Mouse (Mus musculus): ENCODE data around the gene Cd86. TPM values are rescaled to one million over a fixed set of nuclear protein-coding genes. Genes with fewer than 3 reads are reported as not detected.

Cd86 gene
- polyA plus RNA-seq, 1 experiment = 31.7 TPM

DNA sequence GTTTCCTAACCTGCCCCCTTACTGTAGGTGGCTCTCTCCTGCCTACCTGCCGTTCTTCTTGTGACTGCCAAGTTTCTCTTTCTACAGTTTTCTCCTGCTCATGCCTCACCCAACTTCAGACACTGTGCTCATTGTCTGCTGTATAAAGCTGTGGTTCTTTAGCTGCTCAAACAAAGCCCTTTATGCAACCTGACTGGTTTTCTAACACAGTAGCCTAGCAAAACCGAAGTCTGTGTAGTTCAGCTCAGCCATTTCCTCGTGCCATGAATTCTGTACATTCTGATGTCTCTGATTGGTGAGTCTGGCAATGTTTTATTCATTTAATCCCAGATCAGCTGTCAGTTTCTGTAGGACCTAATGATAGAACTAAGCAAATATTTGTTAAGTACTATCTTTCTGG, 25.6 kb upstream of the Cd86 start:
- Histone ChIP-seq H3K4me1 (ENCODE audit: control insufficient read depth, insufficient read depth, low read length) (peaks cover 10% of the 10 kb centered on the region), H3K4me3 (ENCODE audit: insufficient read depth, low read length) (no peak overlapping the region), H3K27ac (ENCODE audit: insufficient read depth, low read depth, low read length) (no peak overlapping the region)
- TF ChIP-seq POLR2A (IDR thresholded peaks at IDR 0.05; ENCODE audit: borderline replicate concordance, low read depth, low read length) (no peak), CTCF (IDR thresholded peaks at IDR 0.05; ENCODE audit: low read depth, low read length) (no peak)

DNA sequence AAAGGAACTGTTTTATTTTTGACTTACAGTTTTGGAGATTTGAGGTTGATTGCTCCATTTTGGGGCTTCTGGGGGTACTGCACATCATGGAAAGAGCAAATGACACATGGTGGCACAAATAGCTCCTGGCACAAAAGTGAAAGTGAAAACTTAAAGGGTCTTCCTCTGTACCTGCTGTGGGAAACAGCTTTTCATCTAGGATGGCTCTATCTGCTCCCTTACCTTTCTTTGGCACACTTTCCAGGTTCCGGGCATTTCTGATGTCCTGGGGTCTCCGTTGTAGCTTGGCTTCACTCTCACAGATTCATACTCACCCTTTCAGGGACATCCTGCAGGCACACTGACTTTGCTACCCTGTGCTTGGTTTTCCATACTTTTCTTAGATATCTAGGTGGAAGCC, 22.2 kb upstream of the Cd86 start:
- H3K27ac ChIP-seq (ENCODE audit: insufficient read depth, low read depth, low read length) = no peak overlapping the region
- H3K4me3 ChIP-seq (ENCODE audit: insufficient read depth, low read length) = no peak overlapping the region
- TF ChIP-seq CTCF (IDR thresholded peaks at IDR 0.05; ENCODE audit: low read depth, low read length) (no peak), POLR2A (IDR thresholded peaks at IDR 0.05; ENCODE audit: borderline replicate concordance, low read depth, low read length) (no peak)
- H3K4me1 ChIP-seq (ENCODE audit: control insufficient read depth, insufficient read depth, low read length) = peaks cover 10% of the 10 kb centered on the region

DNA sequence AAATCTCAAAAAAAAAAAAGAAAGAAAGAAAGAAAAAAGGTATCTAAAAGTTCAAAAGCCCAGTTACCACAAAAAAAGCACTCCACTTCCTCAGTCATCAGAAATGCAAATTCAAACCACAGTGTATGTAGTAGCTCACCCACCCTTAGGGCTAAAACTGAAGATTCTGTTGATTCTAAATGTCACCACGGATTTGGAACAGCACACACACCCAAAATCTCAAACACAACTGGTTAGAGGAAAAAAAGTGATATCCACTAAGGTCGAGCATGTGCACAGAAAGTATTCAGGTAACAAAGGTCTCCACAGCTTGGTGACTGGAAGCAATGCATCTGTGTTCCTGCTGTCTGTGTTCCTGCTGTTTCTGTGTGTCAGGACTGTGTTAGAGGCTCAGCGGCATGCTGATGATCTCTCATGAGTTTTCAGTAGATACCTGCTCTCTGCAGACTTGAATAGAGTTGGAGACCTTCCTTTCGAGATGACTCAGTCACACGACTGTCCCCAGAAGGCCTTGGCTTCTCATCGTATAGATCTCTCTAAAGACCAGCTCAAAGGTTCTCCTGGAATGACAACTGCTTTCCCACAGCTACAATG, 18.5 kb upstream of the Cd86 start:
- TF ChIP-seq POLR2A (IDR thresholded peaks at IDR 0.05; ENCODE audit: borderline replicate concordance, low read depth, low read length) (no peak), CTCF (IDR thresholded peaks at IDR 0.05; ENCODE audit: low read depth, low read length) (no peak)
- no peak overlapping the region for H3K27ac ChIP-seq (ENCODE audit: insufficient read depth, low read depth, low read length)
- H3K4me1 ChIP-seq (ENCODE audit: control insufficient read depth, insufficient read depth, low read length) = no peaks in the 10 kb centered on the region
- no peak overlapping the region for H3K4me3 ChIP-seq (ENCODE audit: insufficient read depth, low read length)

DNA sequence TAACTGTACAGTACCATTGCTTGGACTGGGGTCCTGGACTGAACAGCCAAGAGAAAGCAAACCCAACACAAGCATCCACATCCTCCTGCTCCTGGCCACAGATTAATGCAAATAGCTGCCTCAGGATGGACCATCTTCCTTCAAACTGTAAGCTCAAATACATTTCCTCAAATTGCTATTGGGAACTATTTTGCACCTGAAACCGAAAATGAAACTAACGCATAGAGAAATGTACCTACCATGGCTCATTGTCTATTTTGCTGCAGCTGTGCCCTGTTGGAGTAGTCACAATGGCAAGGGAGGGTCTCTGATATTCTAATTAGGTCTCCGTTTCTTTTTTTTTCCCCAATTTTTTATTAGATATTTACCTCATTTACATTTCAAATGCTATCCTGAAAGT, 15.9 kb upstream of the Cd86 start:
- H3K4me1 ChIP-seq (ENCODE audit: control insufficient read depth, insufficient read depth, low read length) = no peaks in the 10 kb centered on the region
- TF ChIP-seq CTCF (IDR thresholded peaks at IDR 0.05; ENCODE audit: low read depth, low read length) (no peak), POLR2A (IDR thresholded peaks at IDR 0.05; ENCODE audit: borderline replicate concordance, low read depth, low read length) (no peak)

DNA sequence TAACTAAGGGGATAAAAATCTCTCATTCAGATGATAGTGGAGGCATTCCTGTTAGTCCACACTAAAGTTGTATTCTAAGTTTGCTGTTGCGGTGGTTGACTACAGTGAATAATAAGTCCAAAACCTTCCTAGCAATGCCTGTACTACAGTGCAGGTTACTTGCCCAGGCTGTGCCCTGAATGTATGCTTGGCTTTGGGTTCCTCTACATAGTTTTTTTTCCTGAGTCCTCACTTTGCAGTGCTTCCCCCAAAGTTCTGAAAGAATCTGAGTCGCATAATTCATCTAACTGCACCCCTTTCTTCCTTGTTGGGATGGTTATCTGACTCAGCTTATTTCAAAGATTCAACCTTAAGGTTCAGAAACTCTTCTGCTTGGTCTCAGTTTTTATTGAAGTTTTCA, 10.0 kb upstream of the Cd86 start:
- TF ChIP-seq CTCF (IDR thresholded peaks at IDR 0.05; ENCODE audit: low read depth, low read length) (no peak), POLR2A (IDR thresholded peaks at IDR 0.05; ENCODE audit: borderline replicate concordance, low read depth, low read length) (no peak)
- H3K27ac ChIP-seq (ENCODE audit: insufficient read depth, low read depth, low read length) = no peak overlapping the region
- peaks cover 35% of the 10 kb centered on the region for H3K4me1 ChIP-seq (ENCODE audit: control insufficient read depth, insufficient read depth, low read length)
- H3K4me3 ChIP-seq (ENCODE audit: insufficient read depth, low read length) = no peak overlapping the region

More for the DNA sequence above, 15.9 kb upstream of the Cd86 start:
- H3K4me3 ChIP-seq (ENCODE audit: insufficient read depth, low read length) = no peak overlapping the region
- no peak overlapping the region for H3K27ac ChIP-seq (ENCODE audit: insufficient read depth, low read depth, low read length)

DNA sequence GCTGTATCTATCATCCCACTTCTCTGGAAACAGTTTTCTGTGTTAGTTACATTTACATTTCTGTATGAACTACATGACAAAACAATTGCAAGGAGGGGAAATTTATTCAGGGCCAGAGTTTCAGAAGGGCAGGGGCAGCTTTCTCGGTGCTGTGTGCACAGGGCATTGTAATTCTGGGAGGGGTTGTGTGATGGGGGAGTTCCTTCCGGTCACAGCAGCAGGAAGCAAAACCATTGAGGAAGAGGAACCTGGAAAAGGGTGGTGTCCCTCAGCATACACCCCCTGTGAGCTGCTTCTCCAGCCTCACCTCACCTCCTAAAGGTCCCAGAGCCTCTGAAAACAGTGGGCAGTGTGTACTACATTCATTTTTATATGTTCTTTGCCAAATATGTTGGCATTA, 9.4 kb upstream of the Cd86 start:
- no peak overlapping the region for H3K4me3 ChIP-seq (ENCODE audit: insufficient read depth, low read length)
- no peak for TF ChIP-seq POLR2A (IDR thresholded peaks at IDR 0.05; ENCODE audit: borderline replicate concordance, low read depth, low read length)
- TF ChIP-seq CTCF (IDR thresholded peaks at IDR 0.05; ENCODE audit: low read depth, low read length) = no peak
- peaks cover 38% of the 10 kb centered on the region for H3K4me1 ChIP-seq (ENCODE audit: control insufficient read depth, insufficient read depth, low read length)
- no peak overlapping the region for H3K27ac ChIP-seq (ENCODE audit: insufficient read depth, low read depth, low read length)

DNA sequence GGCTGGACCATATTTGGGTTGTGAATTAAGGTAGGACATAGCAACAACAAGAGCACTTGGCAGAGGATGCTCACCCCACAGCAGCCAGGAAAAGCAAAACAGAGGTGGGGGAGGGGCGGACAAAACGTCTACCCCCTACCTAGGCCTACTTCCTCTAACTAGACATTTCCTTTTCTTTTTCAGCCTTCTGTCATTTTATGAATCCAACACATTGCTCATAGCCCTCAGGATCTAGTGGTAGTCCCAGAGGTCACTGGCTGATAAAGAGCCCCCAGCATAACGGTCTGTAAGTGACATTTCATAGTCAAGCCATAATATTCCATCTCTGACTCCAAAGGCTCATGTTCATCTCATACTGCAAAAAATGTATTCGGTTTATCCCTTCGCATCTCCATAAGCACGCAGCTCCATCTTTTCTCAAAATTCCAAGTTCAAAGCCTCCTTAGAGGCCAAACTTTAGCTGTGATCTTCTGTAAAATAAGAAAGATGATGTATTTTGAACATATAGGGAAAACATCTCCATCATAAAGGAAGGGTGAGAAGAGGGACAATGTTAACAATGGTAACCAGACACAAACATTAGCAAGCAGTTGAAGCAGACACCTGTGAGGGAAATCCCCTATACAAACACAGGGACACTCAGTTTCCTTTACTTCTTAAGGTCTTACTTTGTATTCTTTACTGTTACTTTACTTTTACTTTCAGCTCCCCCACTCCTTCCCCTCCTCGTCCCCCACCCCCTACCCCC, 8.8 kb upstream of the Cd86 start:
- no peak overlapping the region for H3K4me3 ChIP-seq (ENCODE audit: insufficient read depth, low read length)
- no peak overlapping the region for H3K27ac ChIP-seq (ENCODE audit: insufficient read depth, low read depth, low read length)
- TF ChIP-seq CTCF (IDR thresholded peaks at IDR 0.05; ENCODE audit: low read depth, low read length) (no peak), POLR2A (IDR thresholded peaks at IDR 0.05; ENCODE audit: borderline replicate concordance, low read depth, low read length) (no peak)
- H3K4me1 ChIP-seq (ENCODE audit: control insufficient read depth, insufficient read depth, low read length) = peaks cover 45% of the 10 kb centered on the region

DNA sequence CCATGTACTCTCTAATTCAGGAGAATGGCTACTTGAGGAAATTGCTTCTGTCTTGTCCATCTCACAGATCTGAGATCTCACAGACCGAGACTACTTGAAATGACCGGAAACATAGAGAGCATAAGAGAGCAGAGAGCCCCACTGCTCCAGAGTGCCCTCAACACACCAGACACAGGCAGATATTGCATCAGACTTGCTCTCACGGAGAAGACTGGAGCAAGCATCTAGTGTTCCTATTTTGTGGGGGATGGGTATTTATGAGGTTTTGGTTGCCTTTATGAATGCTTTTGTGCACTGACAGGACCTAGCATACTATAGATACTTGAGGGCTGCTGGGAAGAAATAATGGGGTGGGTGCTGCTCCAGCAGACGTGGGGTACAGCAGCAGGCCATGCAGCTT, 7.3 kb upstream of the Cd86 start:
- H3K4me1 ChIP-seq (ENCODE audit: control insufficient read depth, insufficient read depth, low read length) = peaks cover 48% of the 10 kb centered on the region
- no peak for TF ChIP-seq POLR2A (IDR thresholded peaks at IDR 0.05; ENCODE audit: borderline replicate concordance, low read depth, low read length)
- TF ChIP-seq CTCF (IDR thresholded peaks at IDR 0.05; ENCODE audit: low read depth, low read length) = no peak
- H3K27ac ChIP-seq (ENCODE audit: insufficient read depth, low read depth, low read length) = peak overlapping the region; percentile 31; the same call in 1 of the 2 replicates
- H3K4me3 ChIP-seq (ENCODE audit: insufficient read depth, low read length) = no peak overlapping the region

DNA sequence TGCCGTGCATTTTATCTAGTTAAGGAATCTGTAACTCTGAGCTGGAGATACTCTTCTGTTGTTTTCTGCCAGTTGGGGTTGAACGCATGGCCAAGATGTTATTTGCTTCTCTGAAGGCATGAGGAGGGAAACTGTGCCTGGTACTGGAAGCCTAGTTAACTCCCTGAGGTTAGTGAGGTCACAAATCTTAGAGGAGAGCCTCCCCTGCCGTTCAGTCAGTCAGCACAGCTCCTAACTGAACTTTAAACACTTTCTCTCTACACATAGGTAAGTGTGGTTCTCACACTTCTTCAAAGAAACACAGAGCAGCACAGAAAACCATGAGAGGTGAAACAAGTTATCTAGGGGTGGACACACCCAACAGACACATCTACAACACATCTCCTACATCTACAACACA, 4.7 kb upstream of the Cd86 start:
- TF ChIP-seq POLR2A (IDR thresholded peaks at IDR 0.05; ENCODE audit: borderline replicate concordance, low read depth, low read length) = no peak
- no peak for TF ChIP-seq CTCF (IDR thresholded peaks at IDR 0.05; ENCODE audit: low read depth, low read length)
- H3K27ac ChIP-seq (ENCODE audit: insufficient read depth, low read depth, low read length) = no peak overlapping the region
- H3K4me1 ChIP-seq (ENCODE audit: control insufficient read depth, insufficient read depth, low read length) = peaks cover 49% of the 10 kb centered on the region
- no peak overlapping the region for H3K4me3 ChIP-seq (ENCODE audit: insufficient read depth, low read length)

DNA sequence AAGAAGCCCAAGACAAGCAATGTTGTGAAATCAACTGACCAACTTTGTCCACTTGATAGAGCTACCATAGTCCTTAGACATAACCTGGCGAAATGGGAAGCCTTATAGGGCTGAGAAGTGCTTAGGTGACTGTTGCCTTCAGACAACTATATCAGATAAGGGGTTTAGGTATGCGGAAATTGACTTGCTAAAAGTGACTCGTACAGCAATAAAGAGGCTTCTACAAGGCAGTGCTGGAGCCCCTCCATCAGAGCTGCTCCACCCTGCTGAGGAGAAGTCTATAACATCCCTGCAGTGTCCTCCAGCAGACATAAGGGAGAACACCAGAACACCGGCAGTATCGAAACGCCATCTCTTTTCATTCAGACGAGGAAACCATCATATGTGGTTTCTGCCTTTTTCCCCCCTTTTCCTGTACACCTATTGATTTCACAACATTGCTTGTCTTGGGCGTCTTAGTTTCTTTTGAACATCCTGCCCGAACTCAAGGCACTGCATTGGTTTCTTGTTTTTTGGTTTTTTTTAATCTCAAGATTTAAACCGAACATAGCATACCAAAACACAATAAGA, 652 bp upstream of the Cd86 start:
- no peak overlapping the region for H3K27ac ChIP-seq (ENCODE audit: insufficient read depth, low read depth, low read length)
- no peak for TF ChIP-seq CTCF (IDR thresholded peaks at IDR 0.05; ENCODE audit: low read depth, low read length)
- TF ChIP-seq POLR2A (IDR thresholded peaks at IDR 0.05; ENCODE audit: borderline replicate concordance, low read depth, low read length) = no peak
- H3K4me1 ChIP-seq (ENCODE audit: control insufficient read depth, insufficient read depth, low read length) = peaks cover 43% of the 10 kb centered on the region
- no peak overlapping the region for H3K4me3 ChIP-seq (ENCODE audit: insufficient read depth, low read length)

Measured in bone marrow macrophage, adult 2 months (primary cell).